Mouse (Mus musculus): ENCODE measurements around the gene Mgat2. TPM values are rescaled to one million over a fixed set of nuclear protein-coding genes. Genes with fewer than 3 reads are reported as not detected.

The Mgat2 gene
- total and polyA plus RNA-seq, 3 experiments, result 40.9 to 65.3 TPM; not detected in 1

- Histone ChIP-seq H3K79me2 (ENCODE audit: control insufficient read depth, insufficient read depth, low read length, poor library complexity) (no peaks in the 10 kb centered on the region; the same call in 1 of the 2 replicates), H3K27me3 (ENCODE audit: control insufficient read depth in 1 of 2, insufficient read depth in 2 of 2, low read length in 2 of 2) (no peaks in the 10 kb centered on the region), H3K27ac (ENCODE audit: control insufficient read depth, low read depth, low read length) (no peak overlapping the region), H3K4me1 (ENCODE audit: control insufficient read depth in 1 of 2, insufficient read depth in 2 of 2, low read length in 2 of 2) (peaks cover 0 to 7% of the 10 kb centered on the region in 2 experiments; a peak in 3 of 4 replicates), H3K9me3 (replicated peaks; ENCODE audit: insufficient read depth, low read length) (no peaks in the 10 kb centered on the region), H3K9ac (ENCODE audit: control insufficient read depth, low read depth, low read length, poor library complexity, severe bottlenecking) (no peak overlapping the region), H3K36me3 (ENCODE audit: control insufficient read depth in 1 of 2, insufficient read depth in 2 of 2, low read length in 2 of 2) (peaks cover 0 to 4% of the 10 kb centered on the region in 2 experiments; a peak in 2 of 4 replicates), H3K4me3 (ENCODE audit: control insufficient read depth in 1 of 2, insufficient read depth in 1 of 2, low read depth in 2 of 2, low read length in 2 of 2) (no peak overlapping the region)
- DNase-seq (ENCODE audit: low read depth, low spot score), result peak; percentile 71
- TF ChIP-seq HCFC1 (IDR thresholded peaks at IDR 0.05; ENCODE audit: low read depth, low read length) (no peak), RAD21 (IDR thresholded peaks at IDR 0.05; ENCODE audit: low read depth, low read length) (peak; percentile 41), MYC (IDR thresholded peaks at IDR 0.05; ENCODE audit: low read depth, low read length) (no peak), CTCF (IDR thresholded peaks at IDR 0.05 in 2 of 3, conservative IDR thresholded peaks at IDR 0.05 in 1 of 3; ENCODE audit: control insufficient read depth in 1 of 3, insufficient read depth in 1 of 3, low read depth in 2 of 3, low read length in 3 of 3, poor library complexity in 1 of 3, severe bottlenecking in 1 of 3) (peak; percentile 46 to 67 (median 63)), ZC3H11A (IDR thresholded peaks at IDR 0.05; ENCODE audit: low read depth, low read length) (0 out of 2 replicates have a peak, but pooled peaks have one; percentile 13), SIN3A (IDR thresholded peaks at IDR 0.05; ENCODE audit: low read length) (peak; percentile 39; the same call in 1 of the 2 replicates), SMC3 (IDR thresholded peaks at IDR 0.05; ENCODE audit: low read depth, low read length) (peak; percentile 53), JUND (IDR thresholded peaks at IDR 0.05; ENCODE audit: low read depth, low read length) (no peak), EP300 (IDR thresholded peaks at IDR 0.05; ENCODE audit: low read depth in 1 of 2, low read length in 2 of 2) (no peak), GABPA (IDR thresholded peaks at IDR 0.05; ENCODE audit: low read depth, low read length) (no peak), ZNF384 (IDR thresholded peaks at IDR 0.05; ENCODE audit: low read depth, low read length) (0 out of 2 replicates have a peak, but pooled peaks have one; percentile 21), NRF1 (IDR thresholded peaks at IDR 0.05; ENCODE audit: insufficient read depth, low read depth, low read length, poor library complexity, severe bottlenecking) (no peak)
Observed at GRCm38 (mm10) chr12:69229251-69229650, 45.3 kb downstream of the Mgat2 start.

- Histone ChIP-seq H3K36me3 (ENCODE audit: control insufficient read depth in 1 of 2, insufficient read depth in 2 of 2, low read length in 2 of 2) (no peaks in the 10 kb centered on the region), H3K79me2 (ENCODE audit: control insufficient read depth, insufficient read depth, low read length, poor library complexity) (no peaks in the 10 kb centered on the region), H3K9me3 (replicated peaks; ENCODE audit: insufficient read depth, low read length) (no peaks in the 10 kb centered on the region), H3K27me3 (ENCODE audit: control insufficient read depth in 1 of 2, insufficient read depth in 2 of 2, low read length in 2 of 2) (no peaks in the 10 kb centered on the region; a peak in 1 of 4 replicates), H3K4me3 (ENCODE audit: control insufficient read depth in 1 of 2, insufficient read depth in 1 of 2, low read depth in 2 of 2, low read length in 2 of 2) (no peak overlapping the region), H3K4me1 (ENCODE audit: control insufficient read depth in 1 of 2, insufficient read depth in 2 of 2, low read length in 2 of 2) (no peaks in the 10 kb centered on the region), H3K9ac (ENCODE audit: control insufficient read depth, low read depth, low read length, poor library complexity, severe bottlenecking) (no peak overlapping the region), H3K27ac (ENCODE audit: control insufficient read depth, low read depth, low read length) (no peak overlapping the region)
- TF ChIP-seq POLR2AphosphoS5 (IDR thresholded peaks at IDR 0.05; ENCODE audit: borderline replicate concordance, low read depth, low read length) (no peak), JUND (IDR thresholded peaks at IDR 0.05; ENCODE audit: low read depth, low read length) (no peak), TAL1 (IDR thresholded peaks at IDR 0.05; ENCODE audit: low read length) (no peak), POLR2AphosphoS2 (IDR thresholded peaks at IDR 0.05; ENCODE audit: low read length) (no peak), MYB (IDR thresholded peaks at IDR 0.05; ENCODE audit: low read depth, low read length) (no peak), MXI1 (IDR thresholded peaks at IDR 0.05; ENCODE audit: low read depth, low read length) (no peak), MAZ (IDR thresholded peaks at IDR 0.05; ENCODE audit: low read depth, low read length) (no peak), MAFK (IDR thresholded peaks at IDR 0.05; ENCODE audit: borderline replicate concordance, low read depth, low read length) (no peak), CTCF (IDR thresholded peaks at IDR 0.05 in 2 of 3, conservative IDR thresholded peaks at IDR 0.05 in 1 of 3; ENCODE audit: control insufficient read depth in 1 of 3, insufficient read depth in 1 of 3, low read depth in 2 of 3, low read length in 3 of 3, poor library complexity in 1 of 3, severe bottlenecking in 1 of 3) (no peak), RAD21 (IDR thresholded peaks at IDR 0.05; ENCODE audit: low read depth, low read length) (no peak), TBP (IDR thresholded peaks at IDR 0.05; ENCODE audit: low read depth, low read length) (no peak), UBTF (IDR thresholded peaks at IDR 0.05; ENCODE audit: borderline replicate concordance, insufficient read depth, low read depth, low read length) (no peak), MEF2A (IDR thresholded peaks at IDR 0.05; ENCODE audit: extremely low read depth, insufficient replicate concordance, low read depth, low read length, poor library complexity, severe bottlenecking) (no peak), EP300 (IDR thresholded peaks at IDR 0.05; ENCODE audit: low read depth in 1 of 2, low read length in 2 of 2) (no peak)
- DNase-seq (ENCODE audit: low read depth, low spot score), result no peak
Observed at GRCm38 (mm10) chr12:69235782-69236181, 51.8 kb downstream of the Mgat2 start.
